Mouse (Mus musculus) hindbrain, embryonic 15.5 days (tissue): Measurements from ENCODE around the gene Mul1. TPM values are rescaled to one million over a fixed set of nuclear protein-coding genes. Genes with fewer than 3 reads are reported as not detected.

Source experiments
- ATAC-seq: fragments of 200-750 bp; cut with Nextera tagmentation; 2 replicates; pipeline ENCODE4 v1.8.0; 2017; ENCODE audit warnings: low read depth, moderate number of reproducible peaks, moderate TSS enrichment; ENCODE audit not compliant: low FRiP score
- H3K27ac ChIP-seq: fragments of 300-500 bp; sonication (generic); replicated peaks from 2 replicates; pipeline ENCODE4 v1.5.1; 2015; ENCODE audit warnings: mild to moderate bottlenecking, inconsistent platforms
- H3K27me3 ChIP-seq: fragments of 300-500 bp; sonication (generic); 2 replicates; pipeline ENCODE4 v1.6.1; 2015; ENCODE audit warnings: control low read depth, inconsistent platforms
- H3K36me3 ChIP-seq: fragments of 300-500 bp; sonication (generic); 2 replicates; pipeline ENCODE4 v1.6.1; 2015; ENCODE audit warnings: control low read depth, inconsistent platforms
- H3K4me1 ChIP-seq: fragments of 300-500 bp; sonication (generic); replicated peaks from 2 replicates; pipeline ENCODE4 v1.6.1; 2015; ENCODE audit warnings: control low read depth, inconsistent platforms
- H3K4me2 ChIP-seq: fragments of 300-500 bp; sonication (generic); 2 replicates; pipeline ENCODE4 v1.6.1; 2015; ENCODE audit warnings: moderate library complexity, mild to moderate bottlenecking, inconsistent platforms
- H3K4me3 ChIP-seq: fragments of 300-500 bp; sonication (generic); 2 replicates; pipeline ENCODE4 v1.5.1; 2015; ENCODE audit warnings: mild to moderate bottlenecking, inconsistent platforms
- H3K9ac ChIP-seq: fragments of 300-500 bp; sonication (generic); 2 replicates; pipeline ENCODE4 v1.6.1; 2015; ENCODE audit warnings: inconsistent platforms
- H3K9me3 ChIP-seq: fragments of 300-500 bp; sonication (generic); 2 replicates; pipeline ENCODE4 v1.6.1; 2016; ENCODE audit warnings: control low read depth, inconsistent platforms
- WGBS: fragments of 180-500 bp; shearing (Covaris S2); methylation state at CpG from one replicate; pipeline ENCODE4 v1.1.7; 2015; 5-methylcytosine and 5-hydroxymethylcytosine counted together
- polyA plus RNA-seq: library from polyadenylated mRNA; unstranded; fragments of >200 nt; fragmentation: Nextera tagmentation; extraction: Ambion mirVana; gene quantifications from 2 replicates; pipeline ENCODE4 v1.2.1, GENCODE M21; 2015

Mul1 gene
- polyA plus RNA-seq, 1 experiment from 2014 or later = 19.2 TPM

GRCm38 (mm10) chr4:138455956-138456341 lies 21.5 kb downstream of the Mul1 start:
- no peaks in the 10 kb centered on the region for H3K27me3 ChIP-seq
- H3K4me1 ChIP-seq = peaks cover 58% of the 10 kb centered on the region
- peak overlapping the region; percentile 96 for H3K4me3 ChIP-seq
- peak overlapping the region; percentile 86 for H3K4me2 ChIP-seq
- no peak for ATAC-seq
- under 1% methylated on average over 16 of the region's 17 CpGs for WGBS
- H3K9me3 ChIP-seq = no peaks in the 10 kb centered on the region
- peak overlapping the region; percentile 96 for H3K27ac ChIP-seq
- H3K36me3 ChIP-seq = no peaks in the 10 kb centered on the region
- peak overlapping the region; percentile 99 for H3K9ac ChIP-seq

- WGBS = 5% methylated on average over 5 of the region's 8 CpGs
- no peak for ATAC-seq
- peak overlapping the region; percentile 99 for H3K9ac ChIP-seq
- no peaks in the 10 kb centered on the region for H3K9me3 ChIP-seq
- H3K36me3 ChIP-seq = no peaks in the 10 kb centered on the region
- H3K27me3 ChIP-seq = no peaks in the 10 kb centered on the region
- H3K4me2 ChIP-seq = peak overlapping the region; percentile 86
- peak overlapping the region; percentile 96 for H3K27ac ChIP-seq
- peak overlapping the region; percentile 96 for H3K4me3 ChIP-seq
- H3K4me1 ChIP-seq = peaks cover 58% of the 10 kb centered on the region
These were observed 22.1 kb downstream of the Mul1 start for GRCm38 (mm10) chr4:138456536-138456935.

- ATAC-seq = no peak
- WGBS = 31% methylated on average over 4 of the region's 4 CpGs
- Histone ChIP-seq H3K9ac (no peak overlapping the region), H3K4me2 (peak overlapping the region; percentile 86), H3K27me3 (no peaks in the 10 kb centered on the region), H3K4me3 (peak overlapping the region; percentile 96), H3K4me1 (peaks cover 59% of the 10 kb centered on the region), H3K9me3 (no peaks in the 10 kb centered on the region), H3K27ac (no peak overlapping the region), H3K36me3 (no peaks in the 10 kb centered on the region)
These were observed 22.6 kb downstream of the Mul1 start for GRCm38 (mm10) chr4:138457091-138457490.

GRCm38 (mm10) chr4:138458171-138458570 lies 23.7 kb downstream of the Mul1 start:
- peaks cover 64% of the 10 kb centered on the region for H3K4me1 ChIP-seq
- WGBS = 87% methylated on average over 7 of the region's 7 CpGs
- no peak overlapping the region for H3K9ac ChIP-seq
- no peak overlapping the region for H3K4me3 ChIP-seq
- H3K36me3 ChIP-seq = no peaks in the 10 kb centered on the region
- no peaks in the 10 kb centered on the region for H3K27me3 ChIP-seq
- H3K4me2 ChIP-seq = peak overlapping the region; percentile 86
- no peaks in the 10 kb centered on the region for H3K9me3 ChIP-seq
- no peak for ATAC-seq
- no peak overlapping the region; the same call in 1 of the 2 replicates for H3K27ac ChIP-seq

- no peak overlapping the region for H3K9ac ChIP-seq
- peaks cover 64% of the 10 kb centered on the region for H3K4me1 ChIP-seq
- peak overlapping the region; percentile 86; the same call in 1 of the 2 replicates for H3K4me2 ChIP-seq
- no peaks in the 10 kb centered on the region for H3K9me3 ChIP-seq
- no peaks in the 10 kb centered on the region for H3K36me3 ChIP-seq
- no peak overlapping the region for H3K4me3 ChIP-seq
- no peaks in the 10 kb centered on the region for H3K27me3 ChIP-seq
- 50% methylated on average over 5 of the region's 5 CpGs for WGBS
- ATAC-seq = no peak
- no peak overlapping the region for H3K27ac ChIP-seq
These were observed 24.4 kb downstream of the Mul1 start for GRCm38 (mm10) chr4:138458735-138459440.

- Histone ChIP-seq H3K4me3 (no peak overlapping the region), H3K36me3 (no peaks in the 10 kb centered on the region), H3K4me2 (no peak overlapping the region), H3K9ac (no peak overlapping the region), H3K27me3 (no peaks in the 10 kb centered on the region), H3K9me3 (no peaks in the 10 kb centered on the region), H3K4me1 (peaks cover 71% of the 10 kb centered on the region), H3K27ac (no peak overlapping the region)
- 60% methylated on average over 6 of the region's 6 CpGs for WGBS
- no peak for ATAC-seq
These were observed 25.3 kb downstream of the Mul1 start for GRCm38 (mm10) chr4:138459775-138460174.

- Histone ChIP-seq H3K36me3 (no peaks in the 10 kb centered on the region), H3K4me3 (no peak overlapping the region), H3K27ac (no peak overlapping the region), H3K9me3 (no peaks in the 10 kb centered on the region), H3K9ac (no peak overlapping the region), H3K27me3 (no peaks in the 10 kb centered on the region), H3K4me2 (no peak overlapping the region), H3K4me1 (peaks cover 75% of the 10 kb centered on the region)
- no peak for ATAC-seq
- WGBS = 30% methylated on average over 9 of the region's 9 CpGs
These were observed 26.4 kb downstream of the Mul1 start for GRCm38 (mm10) chr4:138460910-138461309.

GRCm38 (mm10) chr4:138461471-138461870 lies 27.0 kb downstream of the Mul1 start:
- Histone ChIP-seq H3K36me3 (no peaks in the 10 kb centered on the region), H3K27me3 (no peaks in the 10 kb centered on the region), H3K9me3 (no peaks in the 10 kb centered on the region), H3K4me1 (peaks cover 70% of the 10 kb centered on the region), H3K27ac (no peak overlapping the region), H3K4me3 (no peak overlapping the region), H3K9ac (no peak overlapping the region), H3K4me2 (no peak overlapping the region)
- WGBS = 93% methylated on average over 5 of the region's 5 CpGs
- ATAC-seq = no peak

GRCm38 (mm10) chr4:138462971-138463831 lies 28.7 kb downstream of the Mul1 start:
- Histone ChIP-seq H3K36me3 (no peaks in the 10 kb centered on the region), H3K4me3 (no peak overlapping the region), H3K9ac (no peak overlapping the region; the same call in 1 of the 2 replicates), H3K4me2 (peak overlapping the region; percentile 32), H3K27ac (peak overlapping the region; percentile 80), H3K4me1 (peaks cover 54% of the 10 kb centered on the region), H3K9me3 (no peaks in the 10 kb centered on the region), H3K27me3 (no peaks in the 10 kb centered on the region)
- WGBS = under 1% methylated on average over 11 of the region's 11 CpGs
- peak; percentile 52; the same call in 1 of the 2 replicates for ATAC-seq

- 5% methylated on average over 11 of the region's 11 CpGs for WGBS
These were observed 29.5 kb downstream of the Mul1 start for GRCm38 (mm10) chr4:138463832-138464487.

GRCm38 (mm10) chr4:138464667-138465353 lies 30.3 kb downstream of the Mul1 start:
- no peaks in the 10 kb centered on the region for H3K36me3 ChIP-seq
- H3K27ac ChIP-seq = peak overlapping the region; percentile 37
- peak; percentile 76 for ATAC-seq
- H3K9ac ChIP-seq = no peak overlapping the region
- 3% methylated on average over 16 of the region's 22 CpGs for WGBS
- no peaks in the 10 kb centered on the region for H3K9me3 ChIP-seq
- H3K27me3 ChIP-seq = no peaks in the 10 kb centered on the region
- H3K4me2 ChIP-seq = peak overlapping the region; percentile 32
- H3K4me1 ChIP-seq = peaks cover 45% of the 10 kb centered on the region
- H3K4me3 ChIP-seq = no peak overlapping the region

More at GRCm38 (mm10) chr4:138463832-138464487, 29.5 kb downstream of the Mul1 start:
- no peak for ATAC-seq
- Histone ChIP-seq H3K4me1 (peaks cover 50% of the 10 kb centered on the region), H3K4me2 (peak overlapping the region; percentile 32), H3K9ac (no peak overlapping the region), H3K36me3 (no peaks in the 10 kb centered on the region), H3K27ac (peak overlapping the region; percentile 80), H3K4me3 (no peak overlapping the region), H3K9me3 (no peaks in the 10 kb centered on the region), H3K27me3 (no peaks in the 10 kb centered on the region)
